Mouse (Mus musculus): ENCODE measurements around the gene Gga3.

DNA sequence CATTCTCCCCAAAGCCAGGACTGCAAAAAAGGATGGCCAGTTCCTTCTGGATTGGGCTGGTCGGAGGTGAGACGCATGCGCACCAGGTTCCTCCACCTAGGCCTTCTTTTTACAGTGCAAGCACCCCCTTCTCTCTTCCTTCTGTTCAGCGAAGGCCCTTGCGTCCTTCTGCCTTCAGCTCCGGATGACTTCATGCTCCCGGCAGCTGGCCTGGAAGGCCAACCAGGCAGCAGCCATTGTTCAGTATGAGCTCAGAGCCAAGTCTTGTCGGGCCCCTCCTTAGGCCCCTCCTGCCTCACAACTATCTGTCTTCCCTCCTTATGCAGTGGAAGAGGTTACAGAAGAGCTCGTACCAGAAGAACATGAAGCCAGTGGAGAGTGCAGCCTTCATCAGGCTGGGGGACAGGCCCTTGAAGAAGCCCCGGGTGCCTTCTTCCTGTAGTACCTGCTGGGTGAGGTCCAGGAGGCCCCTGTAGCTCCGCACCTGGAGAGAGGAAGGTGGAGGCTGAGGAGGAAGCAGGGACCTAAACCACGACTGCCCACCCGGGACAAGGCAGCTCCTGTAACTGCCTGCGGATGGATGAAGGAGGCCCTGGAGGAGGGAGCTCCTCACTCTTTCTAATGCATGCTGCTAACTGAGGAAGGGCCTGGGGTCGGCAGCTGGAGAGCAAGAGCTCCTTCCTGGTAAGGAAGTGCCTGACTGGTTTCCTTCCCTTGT lies 11.4 kb upstream of the Gga3 start:
- TF ChIP-seq CTCF (IDR thresholded peaks at IDR 0.05; ENCODE audit: low read depth) = no peak
- no peak for TF ChIP-seq EP300 (IDR thresholded peaks at IDR 0.05; ENCODE audit: low read depth)

All from liver, embryonic 14.5 days (tissue).